Mouse (Mus musculus) C2C12 (cell line): Measurements from ENCODE around the gene Hmgcs2. TPM values are rescaled to one million over a fixed set of nuclear protein-coding genes. Genes with fewer than 3 reads are reported as not detected.

ENCODE experiments used
- H3K27me3 ChIP-seq: one replicate; pipeline ENCODE4 v1.6.1; 2011; ENCODE audit not compliant: control insufficient read depth, insufficient read depth, insufficient read length
- H3K36me3 ChIP-seq: one replicate; pipeline ENCODE4 v1.6.1; 2011; ENCODE audit not compliant: control insufficient read depth, insufficient read depth
- H3K4me3 ChIP-seq: one replicate; pipeline ENCODE4 v1.5.1; 2011; ENCODE audit warnings: mild to moderate bottlenecking, control low read depth; ENCODE audit not compliant: poor library complexity, insufficient read depth, severe bottlenecking
- H3K79me2 ChIP-seq: one replicate; pipeline ENCODE4 v1.6.1; 2011; ENCODE audit not compliant: control insufficient read depth, insufficient read depth
- H3K79me3 ChIP-seq: one replicate; pipeline ENCODE4 v1.6.1; 2011; ENCODE audit warnings: low read depth, control low read depth
- H3ac ChIP-seq: one replicate; pipeline ENCODE3; 2011; ENCODE audit warnings: low read depth; ENCODE audit not compliant: control insufficient read depth, insufficient read length
- CEBPB ChIP-seq: IDR thresholded peaks from one replicate; pipeline ENCODE4 v1.6.1; 2011; ENCODE audit warnings: low read depth, mild to moderate bottlenecking, control low read depth, moderate library complexity
- CTCF ChIP-seq: IDR thresholded peaks from one replicate; pipeline ENCODE4 v1.5.1; 2011; ENCODE audit not compliant: control insufficient read depth, insufficient read depth, insufficient read length
- FOSL1 ChIP-seq: IDR thresholded peaks from one replicate; pipeline ENCODE4 v1.8.0; 2011; ENCODE audit warnings: mild to moderate bottlenecking, low read length; ENCODE audit not compliant: poor library complexity, insufficient read depth, severe bottlenecking
- MAX ChIP-seq: IDR thresholded peaks from one replicate; pipeline ENCODE4 v1.6.1; 2011; ENCODE audit warnings: mild to moderate bottlenecking, control low read depth
- MYOD1 ChIP-seq: IDR thresholded peaks from one replicate; pipeline ENCODE4 v1.6.1; 2011; ENCODE audit warnings: low read depth; ENCODE audit not compliant: control insufficient read depth, insufficient read length
- MYOG ChIP-seq: IDR thresholded peaks from one replicate; pipeline ENCODE4 v1.6.1; 2011; ENCODE audit not compliant: control insufficient read depth, insufficient read length; ENCODE audit errors: extremely low read depth
- USF1 ChIP-seq: IDR thresholded peaks from one replicate; pipeline ENCODE4 v1.6.1; 2011; ENCODE audit warnings: low read depth, mild to moderate bottlenecking, control low read depth, moderate library complexity
- polyA plus RNA-seq: library from polyadenylated mRNA; unstranded; fragments of >200 nt; fragmentation: generic; extraction: Trizol; gene quantifications from one replicate; pipeline ENCODE4 v1.2.1, GENCODE M21; 2012; ENCODE audit warnings: missing spikeins

Gene Hmgcs2
- polyA plus RNA-seq, 1 experiment: 0.01 TPM

- no peak for TF ChIP-seq USF1
- H3K79me2 ChIP-seq: no peaks in the 10 kb centered on the region
These were observed 25.3 kb upstream of the Hmgcs2 start for GRCm38 (mm10) chr3:98254656-98255583.

DNA sequence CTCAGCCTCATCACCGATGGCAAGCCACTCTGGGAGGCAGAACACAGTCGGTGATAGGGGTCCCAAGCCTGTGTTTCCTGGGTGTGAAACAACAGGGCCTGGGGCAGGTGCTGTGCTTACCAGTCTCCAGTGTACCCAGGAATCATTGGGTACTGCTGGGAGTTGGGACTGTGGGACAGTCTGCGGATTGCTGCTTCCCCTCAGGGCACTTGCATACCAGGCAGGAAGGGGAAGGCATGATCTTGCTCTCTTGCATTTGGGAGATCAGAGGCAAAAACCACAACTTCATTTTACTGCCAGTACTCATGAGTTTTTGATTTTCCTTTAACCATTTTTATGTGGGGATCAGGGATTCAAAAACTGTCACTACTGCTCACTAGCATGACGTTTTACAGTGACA is 21.5 kb upstream of the Hmgcs2 start:
- no peaks in the 10 kb centered on the region for H3K36me3 ChIP-seq
- H3K27me3 ChIP-seq: no peaks in the 10 kb centered on the region
- no peaks in the 10 kb centered on the region for H3K79me2 ChIP-seq
- TF ChIP-seq MYOD1 (no peak), CTCF (no peak), MAX (no peak), USF1 (no peak), CEBPB (no peak), FOSL1 (no peak), MYOG (no peak)
- no peaks in the 10 kb centered on the region for H3K79me3 ChIP-seq
- no peak overlapping the region for H3K4me3 ChIP-seq
- no peak overlapping the region for H3ac ChIP-seq

More at GRCm38 (mm10) chr3:98254656-98255583, 25.3 kb upstream of the Hmgcs2 start:
- H3K79me3 ChIP-seq: no peaks in the 10 kb centered on the region
- no peak overlapping the region for H3ac ChIP-seq
- H3K36me3 ChIP-seq: no peaks in the 10 kb centered on the region
- H3K4me3 ChIP-seq: no peak overlapping the region
- no peaks in the 10 kb centered on the region for H3K27me3 ChIP-seq

DNA sequence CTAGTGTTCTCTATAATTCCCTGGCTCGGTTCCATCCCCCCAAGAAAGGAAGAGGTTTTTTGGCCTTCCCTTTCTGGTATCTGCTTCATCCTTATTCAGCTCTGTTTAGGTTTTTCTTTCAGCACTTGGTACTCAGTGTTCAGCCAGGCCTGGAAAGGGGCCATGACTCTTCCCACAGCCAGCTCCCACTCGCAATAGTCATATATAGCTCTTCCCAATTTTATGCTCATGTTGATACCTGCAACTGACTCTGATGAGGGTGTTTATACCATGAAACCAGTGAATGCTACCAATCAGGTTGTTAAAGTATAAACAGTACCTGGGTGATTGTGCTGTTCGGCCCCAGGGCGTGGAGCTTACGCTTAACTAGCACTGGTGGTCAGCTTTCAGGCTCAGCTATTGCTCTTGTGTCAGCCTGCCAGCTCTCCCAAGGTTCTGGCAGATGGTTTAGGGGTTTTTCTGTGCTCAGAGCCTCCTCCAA is 20.9 kb upstream of the Hmgcs2 start:
- H3K27me3 ChIP-seq: peaks cover 4% of the 10 kb centered on the region

DNA sequence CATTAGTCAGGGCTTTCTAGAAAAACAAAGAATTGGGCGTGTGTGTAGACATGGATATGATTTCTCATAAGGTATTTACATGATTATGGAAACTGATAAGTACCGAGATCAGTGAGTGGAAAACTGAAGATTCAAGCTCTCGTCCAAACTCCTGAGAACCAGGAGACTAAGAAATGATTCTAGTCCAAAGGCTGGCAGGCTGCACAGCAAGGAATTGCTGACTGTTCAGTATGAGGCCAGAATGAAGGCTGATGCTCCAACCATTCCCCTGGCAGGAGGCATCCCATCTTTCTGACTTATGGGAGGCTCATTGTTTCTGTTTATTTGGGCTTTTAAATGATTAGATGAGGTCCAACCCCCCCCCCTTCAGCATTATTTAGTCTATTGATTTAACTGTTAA is 19.7 kb upstream of the Hmgcs2 start:
- Histone ChIP-seq H3K79me3 (no peaks in the 10 kb centered on the region), H3K79me2 (no peaks in the 10 kb centered on the region), H3K4me3 (no peak overlapping the region), H3K36me3 (no peaks in the 10 kb centered on the region), H3ac (no peak overlapping the region), H3K27me3 (peaks cover 4% of the 10 kb centered on the region)
- TF ChIP-seq USF1: no peak
- TF ChIP-seq CEBPB: no peak
- TF ChIP-seq MAX: no peak
- TF ChIP-seq CTCF: no peak
- TF ChIP-seq MYOD1: no peak
- TF ChIP-seq MYOG: no peak

More for the DNA sequence above, 20.9 kb upstream of the Hmgcs2 start:
- no peak for TF ChIP-seq USF1
- TF ChIP-seq FOSL1: no peak
- no peak for TF ChIP-seq MYOD1
- no peak for TF ChIP-seq CTCF
- no peak for TF ChIP-seq MAX
- TF ChIP-seq MYOG: no peak
- TF ChIP-seq CEBPB: no peak
- Histone ChIP-seq H3ac (no peak overlapping the region), H3K4me3 (no peak overlapping the region), H3K79me3 (no peaks in the 10 kb centered on the region), H3K79me2 (no peaks in the 10 kb centered on the region), H3K36me3 (no peaks in the 10 kb centered on the region)

- Histone ChIP-seq H3K27me3 (peaks cover 4% of the 10 kb centered on the region), H3K4me3 (no peak overlapping the region), H3K36me3 (no peaks in the 10 kb centered on the region), H3ac (no peak overlapping the region), H3K79me2 (no peaks in the 10 kb centered on the region), H3K79me3 (no peaks in the 10 kb centered on the region)
- TF ChIP-seq USF1 (no peak), MAX (no peak), FOSL1 (no peak), MYOG (no peak), CEBPB (no peak), MYOD1 (no peak), CTCF (no peak)
These were observed 18.8 kb upstream of the Hmgcs2 start for GRCm38 (mm10) chr3:98261415-98261814.

- TF ChIP-seq MYOD1 (no peak), FOSL1 (no peak), CEBPB (no peak), MAX (no peak), MYOG (no peak), CTCF (no peak), USF1 (no peak)
- Histone ChIP-seq H3K27me3 (peaks cover 4% of the 10 kb centered on the region), H3K79me3 (no peaks in the 10 kb centered on the region), H3K36me3 (no peaks in the 10 kb centered on the region), H3ac (no peak overlapping the region), H3K79me2 (no peaks in the 10 kb centered on the region), H3K4me3 (no peak overlapping the region)
These were observed 18.1 kb upstream of the Hmgcs2 start for GRCm38 (mm10) chr3:98262133-98262532.
